Mouse (Mus musculus): ENCODE measurements at regions not wholly inside any gene's neighbourhood (a gene's known extent, or its start where the extent isn't known, plus 50 kb on each side); places are given as distances from the start of the nearest gene placed in this dataset.

DNA sequence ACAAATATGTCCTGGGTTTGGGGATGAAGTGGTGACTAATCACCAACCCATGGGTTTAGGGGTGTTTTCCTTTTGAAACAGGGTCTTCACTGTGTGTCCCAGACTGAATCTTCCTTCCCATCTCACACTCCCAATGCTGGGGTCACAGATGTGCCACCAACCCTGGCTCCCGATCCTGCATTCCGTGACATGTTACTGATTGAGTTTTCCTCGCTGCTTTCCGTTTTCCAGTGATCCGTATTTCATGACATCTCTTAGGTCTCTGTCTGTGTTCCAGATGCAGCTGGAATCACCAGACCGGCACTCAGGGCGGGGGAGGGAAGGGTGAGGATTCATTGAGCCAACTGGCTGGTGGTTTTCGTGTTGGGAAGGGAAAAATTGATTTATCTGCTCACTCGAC, 157.1 kb downstream of the Opa1 start:
- Histone ChIP-seq H3K36me3 (ENCODE audit: insufficient read depth, low read length) (no peaks in the 10 kb centered on the region), H3K27me3 (ENCODE audit: insufficient read depth, low read length) (0 out of 2 replicates have a peak, but pooled peaks cover 3% of the 10 kb centered on the region), H3K27ac (no peak overlapping the region), H3K4me1 (replicated peaks; ENCODE audit: insufficient read depth, low read length) (peaks cover 17% of the 10 kb centered on the region), H3K4me2 (ENCODE audit: low read length) (no peak overlapping the region), H3K9me3 (replicated peaks; ENCODE audit: low read length) (no peaks in the 10 kb centered on the region), H3K9ac (ENCODE audit: low read depth, low read length) (no peak overlapping the region), H3K4me3 (replicated peaks; ENCODE audit: low read depth, low read length) (no peak overlapping the region)
- DNase-seq (ENCODE audit: low spot score) = peak; percentile 46
- WGBS = 47% methylated on average over 9 of the region's 9 CpGs
- no peak; the same call in 1 of the 2 replicates for ATAC-seq (replicated peaks; ENCODE audit: low FRiP score, low read depth)
- no peak for TF ChIP-seq CTCF (IDR thresholded peaks at IDR 0.05; ENCODE audit: low read depth)

DNA sequence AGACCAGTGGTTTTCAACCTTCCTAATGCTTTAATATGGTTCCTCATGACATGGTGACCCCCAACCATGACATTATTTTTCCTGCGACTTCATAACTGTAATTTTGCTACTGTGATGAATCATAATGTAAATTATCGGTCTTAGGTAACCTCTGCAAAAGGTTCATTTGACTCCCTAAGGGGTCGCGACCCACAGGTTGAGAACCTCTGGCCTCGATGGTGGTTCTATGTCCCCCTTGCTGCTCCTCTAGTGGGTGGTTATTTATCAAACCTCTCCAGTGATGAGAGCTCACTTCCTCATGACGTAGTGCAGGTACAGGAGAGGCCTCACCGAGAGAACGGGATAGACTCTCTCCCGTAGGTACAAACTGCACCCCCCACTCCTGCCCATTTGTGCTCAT, 158.9 kb downstream of the Opa1 start:
- no peak overlapping the region for H3K9ac ChIP-seq (ENCODE audit: low read depth, low read length)
- H3K4me1 ChIP-seq (replicated peaks; ENCODE audit: insufficient read depth, low read length) = peaks cover 21% of the 10 kb centered on the region
- DNase-seq (ENCODE audit: low spot score) (no peak), ATAC-seq (replicated peaks; ENCODE audit: low FRiP score, low read depth) (no peak)
- no peak overlapping the region for H3K4me2 ChIP-seq (ENCODE audit: low read length)
- H3K4me3 ChIP-seq (replicated peaks; ENCODE audit: low read depth, low read length) = no peak overlapping the region
- no peaks in the 10 kb centered on the region for H3K9me3 ChIP-seq (replicated peaks; ENCODE audit: low read length)
- H3K27ac ChIP-seq = no peak overlapping the region
- 95% methylated on average over 9 of the region's 9 CpGs for WGBS
- H3K27me3 ChIP-seq (ENCODE audit: insufficient read depth, low read length) = 0 out of 2 replicates have a peak, but pooled peaks cover 3% of the 10 kb centered on the region
- no peaks in the 10 kb centered on the region for H3K36me3 ChIP-seq (ENCODE audit: insufficient read depth, low read length)
- no peak for TF ChIP-seq CTCF (IDR thresholded peaks at IDR 0.05; ENCODE audit: low read depth)

GRCm38 (mm10) chr16:29742497-29743230, 163.5 kb downstream of the Opa1 start:
- no peak for TF ChIP-seq CTCF (IDR thresholded peaks at IDR 0.05; ENCODE audit: low read depth)
- H3K4me1 ChIP-seq (replicated peaks; ENCODE audit: insufficient read depth, low read length) = peaks cover 7% of the 10 kb centered on the region; the same call in 1 of the 2 replicates
- no peaks in the 10 kb centered on the region for H3K9me3 ChIP-seq (replicated peaks; ENCODE audit: low read length)
- no peaks in the 10 kb centered on the region for H3K27me3 ChIP-seq (ENCODE audit: insufficient read depth, low read length)
- H3K4me3 ChIP-seq (replicated peaks; ENCODE audit: low read depth, low read length) = no peak overlapping the region
- WGBS = 9% methylated on average over 14 of the region's 14 CpGs
- H3K27ac ChIP-seq = no peak overlapping the region
- no peak overlapping the region for H3K4me2 ChIP-seq (ENCODE audit: low read length)
- no peaks in the 10 kb centered on the region for H3K36me3 ChIP-seq (ENCODE audit: insufficient read depth, low read length)
- DNase-seq (ENCODE audit: low spot score) = peak; percentile 68
- no peak overlapping the region for H3K9ac ChIP-seq (ENCODE audit: low read depth, low read length)
- no peak for ATAC-seq (replicated peaks; ENCODE audit: low FRiP score, low read depth)

GRCm38 (mm10) chr16:29745486-29745885, 166.4 kb downstream of the Opa1 start:
- Histone ChIP-seq H3K4me2 (ENCODE audit: low read length) (no peak overlapping the region), H3K4me3 (replicated peaks; ENCODE audit: low read depth, low read length) (no peak overlapping the region), H3K27ac (no peak overlapping the region), H3K27me3 (ENCODE audit: insufficient read depth, low read length) (no peaks in the 10 kb centered on the region), H3K4me1 (replicated peaks; ENCODE audit: insufficient read depth, low read length) (peaks cover 7% of the 10 kb centered on the region; the same call in 1 of the 2 replicates), H3K9ac (ENCODE audit: low read depth, low read length) (no peak overlapping the region), H3K36me3 (ENCODE audit: insufficient read depth, low read length) (no peaks in the 10 kb centered on the region), H3K9me3 (replicated peaks; ENCODE audit: low read length) (no peaks in the 10 kb centered on the region)
- TF ChIP-seq CTCF (IDR thresholded peaks at IDR 0.05; ENCODE audit: low read depth) = no peak
- no peak for DNase-seq (ENCODE audit: low spot score)
- 86% methylated on average over 5 of the region's 5 CpGs for WGBS
- no peak for ATAC-seq (replicated peaks; ENCODE audit: low FRiP score, low read depth)

GRCm38 (mm10) chr16:29746245-29746644, 167.1 kb downstream of the Opa1 start:
- H3K27me3 ChIP-seq (ENCODE audit: insufficient read depth, low read length) = no peaks in the 10 kb centered on the region
- no peaks in the 10 kb centered on the region for H3K9me3 ChIP-seq (replicated peaks; ENCODE audit: low read length)
- no peaks in the 10 kb centered on the region for H3K36me3 ChIP-seq (ENCODE audit: insufficient read depth, low read length)
- ATAC-seq (replicated peaks; ENCODE audit: low FRiP score, low read depth) (no peak), DNase-seq (ENCODE audit: low spot score) (no peak)
- H3K9ac ChIP-seq (ENCODE audit: low read depth, low read length) = no peak overlapping the region
- peaks cover 7% of the 10 kb centered on the region; the same call in 1 of the 2 replicates for H3K4me1 ChIP-seq (replicated peaks; ENCODE audit: insufficient read depth, low read length)
- WGBS = 67% methylated on average over 4 of the region's 4 CpGs
- H3K4me3 ChIP-seq (replicated peaks; ENCODE audit: low read depth, low read length) = no peak overlapping the region
- H3K27ac ChIP-seq = no peak overlapping the region
- no peak for TF ChIP-seq CTCF (IDR thresholded peaks at IDR 0.05; ENCODE audit: low read depth)
- H3K4me2 ChIP-seq (ENCODE audit: low read length) = no peak overlapping the region

- no peak overlapping the region for H3K27ac ChIP-seq
- no peak overlapping the region for H3K9ac ChIP-seq (ENCODE audit: low read depth, low read length)
- H3K4me2 ChIP-seq (ENCODE audit: low read length) = no peak overlapping the region
- H3K36me3 ChIP-seq (ENCODE audit: insufficient read depth, low read length) = no peaks in the 10 kb centered on the region
- no peaks in the 10 kb centered on the region for H3K4me1 ChIP-seq (replicated peaks; ENCODE audit: insufficient read depth, low read length)
- H3K4me3 ChIP-seq (replicated peaks; ENCODE audit: low read depth, low read length) = no peak overlapping the region
- H3K9me3 ChIP-seq (replicated peaks; ENCODE audit: low read length) = no peaks in the 10 kb centered on the region
- no peaks in the 10 kb centered on the region for H3K27me3 ChIP-seq (ENCODE audit: insufficient read depth, low read length)
- TF ChIP-seq CTCF (IDR thresholded peaks at IDR 0.05; ENCODE audit: low read depth) = no peak
- DNase-seq (ENCODE audit: low spot score) (peak; percentile 65), ATAC-seq (replicated peaks; ENCODE audit: low FRiP score, low read depth) (no peak; the same call in 1 of the 2 replicates)
- 37% methylated on average over 5 of the region's 5 CpGs for WGBS
These were observed 170.0 kb downstream of the Opa1 start for GRCm38 (mm10) chr16:29749167-29749566.

Data from kidney, postnatal 0 days (tissue).